Mouse (Mus musculus) erythroblast, embryonic 14.5 days (primary cell): Measurements from ENCODE around the gene Smyd3.

Source experiments
- GATA1 ChIP-seq: IDR thresholded peaks from 2 replicates; pipeline ENCODE4 v1.6.1; 2012; ENCODE audit warnings: low read length, inconsistent platforms, mixed read lengths
- TAL1 ChIP-seq: IDR thresholded peaks from 3 replicates; pipeline ENCODE4 v1.6.1; 2012; ENCODE audit warnings: low read length, inconsistent platforms, mixed read lengths

DNA sequence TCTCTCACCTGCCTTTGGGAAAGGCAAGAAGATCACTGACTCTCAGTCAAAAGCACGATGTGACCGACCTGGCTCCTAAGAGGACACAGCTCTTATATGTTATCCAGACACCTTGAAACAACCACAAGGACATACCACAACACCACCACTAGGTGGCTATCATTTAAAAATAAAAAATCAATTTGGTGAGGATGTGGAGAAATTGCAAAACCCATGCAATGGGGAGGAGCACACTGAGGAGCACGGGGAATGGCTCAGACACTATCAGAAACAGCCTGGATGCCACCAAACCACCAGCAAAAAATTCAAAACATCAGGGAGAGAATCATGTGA, 380.7 kb downstream of the Smyd3 start:
- TF ChIP-seq GATA1 = no peak
- TF ChIP-seq TAL1 = no peak
